Mouse (Mus musculus): ENCODE measurements around the gene Armc5.

- TF ChIP-seq RCOR1 (IDR thresholded peaks at IDR 0.05; ENCODE audit: low read depth, low read length) (no peak), CTCF (IDR thresholded peaks at IDR 0.05 in 2 of 3, conservative IDR thresholded peaks at IDR 0.05 in 1 of 3; ENCODE audit: control insufficient read depth in 1 of 3, insufficient read depth in 1 of 3, low read depth in 2 of 3, low read length in 3 of 3, poor library complexity in 1 of 3, severe bottlenecking in 1 of 3) (no peak), ZC3H11A (IDR thresholded peaks at IDR 0.05; ENCODE audit: low read depth, low read length) (no peak), ETS1 (IDR thresholded peaks at IDR 0.05; ENCODE audit: low read depth, low read length) (no peak), CHD1 (IDR thresholded peaks at IDR 0.05; ENCODE audit: low read depth, low read length) (no peak), POLR2A (IDR thresholded peaks at IDR 0.05; ENCODE audit: control insufficient read depth in 1 of 2, insufficient read depth in 1 of 2, low read depth in 1 of 2, low read length in 2 of 2, poor library complexity in 1 of 2) (no peak)
Measured at GRCm38 (mm10) chr7:128219952-128220351, 17.2 kb upstream of the Armc5 start.

Data from MEL (cell line).